In genomic region chr7:110337601-110338000, GRCm38 (mm10) we compare ENCODE assay signal across 12 mouse cellular contexts.
DNase-seq lines count a peak whose midpoint lies in the region; ATAC-seq lines count a peak whose summit lies in the region.
"Had no signal": no experiment of that assay in that cellular context is flagged by ENCODE, and none has a peak within 500 bp of the region (broad histone marks: within the 10 kb centered on the region; RNA-seq: fewer than 3 reads in every experiment).

No protein-coding gene starts in this region.

- no peak for ATAC-seq in erythroid progenitor cell, adult 5-6 weeks (replicated peaks; ENCODE audit: low FRiP score, poor library complexity, severe bottlenecking)

- DNase-seq in 3T3-L1 (ENCODE audit: low read depth, low spot score) = peak; percentile 84
- peak; percentile 89 for DNase-seq in Muller cell, postnatal 12 days (ENCODE audit: inconsistent ontology term)
- DNase-seq in brain, adult 2 months (ENCODE audit: low read depth, low spot score) = peak; percentile 91
- DNase-seq in cerebellum, postnatal 36 days = peak; percentile 40 to 48
- DNase-seq in natural killer cell, adult 2 months (ENCODE audit: low spot score in 2 of 2) = no peak
- DNase-seq in heart, adult 9 months (ENCODE audit: low spot score in 2 of 2) = no peak
- DNase-seq in lung, adult 18-20 months = no peak
- DNase-seq: heart, adult 11 months; left cerebral cortex, postnatal 4 days; liver, embryonic 13.5 days; lung, postnatal 14 days had no signal

Comparison
In these comparisons a context has a peak if more than half of its experiments do, and no peak if none do; other contexts are left out.
1. DNase-seq: peak in 3T3-L1 (single experiment), Muller cell, postnatal 12 days (single experiment), brain, adult 2 months (single experiment) and cerebellum, postnatal 36 days (2 of 2); none in natural killer cell, adult 2 months (0 of 2), heart, adult 9 months (0 of 2) and lung, adult 18-20 months (0 of 2).